Mouse (Mus musculus) WW6 (cell line): ENCODE measurements around the gene Kif1b.

Experiments
- DNase-seq: peaks from one replicate; pipeline ENCODE4 v3.0.0-alpha.2; 2013; ENCODE audit warnings: low read depth, low spot score

Kif1b gene

GRCm38 (mm10) chr4:149138515-149138914 lies 169.0 kb downstream of the Kif1b start:
- DNase-seq = no peak

- DNase-seq = peak; percentile 90
These were observed 170.3 kb downstream of the Kif1b start, which contains the start of gene Cenps for GRCm38 (mm10) chr4:149136982-149137770. TSS of gene Cenps (minus strand) at chr4:149137629.

GRCm38 (mm10) chr4:149136116-149136850 lies 171.2 kb downstream of the Kif1b start:
- no peak for DNase-seq

- DNase-seq = no peak
These were observed 174.1 kb downstream of the Kif1b start for GRCm38 (mm10) chr4:149133395-149133794.

GRCm38 (mm10) chr4:149131789-149132565 lies 175.5 kb downstream of the Kif1b start:
- DNase-seq = no peak

GRCm38 (mm10) chr4:149131021-149131752 lies 176.3 kb downstream of the Kif1b start:
- DNase-seq = no peak

- no peak for DNase-seq
These were observed 179.0 kb downstream of the Kif1b start for GRCm38 (mm10) chr4:149128467-149128866.

- no peak for DNase-seq
These were observed 180.8 kb downstream of the Kif1b start, which contains the start of gene Cort for GRCm38 (mm10) chr4:149126663-149127062. TSS of gene Cort (minus strand) at chr4:149126763.
